Mouse (Mus musculus): ENCODE measurements around the gene Zbtb44.

GRCm38 (mm10) chr9:31018158-31018557 is 12.3 kb upstream of the Zbtb44 start:
- TF ChIP-seq GATA1 (IDR thresholded peaks at IDR 0.05; ENCODE audit: borderline replicate concordance, low read length): no peak
- TF ChIP-seq FLI1 (IDR thresholded peaks at IDR 0.05; ENCODE audit: low read length): no peak
